Mouse (Mus musculus): ENCODE measurements around the gene Nr5a2.

GRCm38 (mm10) chr1:136927428-136927827 lies 32.8 kb downstream of the Nr5a2 start:
- TF ChIP-seq CTCF (conservative IDR thresholded peaks at IDR 0.05; ENCODE audit: insufficient read depth, insufficient read length, low read depth, low read length) (no peak), POLR2A (IDR thresholded peaks at IDR 0.05; ENCODE audit: low read depth, low read length) (no peak)
